Mouse (Mus musculus): ENCODE measurements at regions not wholly inside any gene's neighbourhood (a gene's known extent, or its start where the extent isn't known, plus 50 kb on each side); places are given as distances from the start of the nearest gene placed in this dataset.

DNA sequence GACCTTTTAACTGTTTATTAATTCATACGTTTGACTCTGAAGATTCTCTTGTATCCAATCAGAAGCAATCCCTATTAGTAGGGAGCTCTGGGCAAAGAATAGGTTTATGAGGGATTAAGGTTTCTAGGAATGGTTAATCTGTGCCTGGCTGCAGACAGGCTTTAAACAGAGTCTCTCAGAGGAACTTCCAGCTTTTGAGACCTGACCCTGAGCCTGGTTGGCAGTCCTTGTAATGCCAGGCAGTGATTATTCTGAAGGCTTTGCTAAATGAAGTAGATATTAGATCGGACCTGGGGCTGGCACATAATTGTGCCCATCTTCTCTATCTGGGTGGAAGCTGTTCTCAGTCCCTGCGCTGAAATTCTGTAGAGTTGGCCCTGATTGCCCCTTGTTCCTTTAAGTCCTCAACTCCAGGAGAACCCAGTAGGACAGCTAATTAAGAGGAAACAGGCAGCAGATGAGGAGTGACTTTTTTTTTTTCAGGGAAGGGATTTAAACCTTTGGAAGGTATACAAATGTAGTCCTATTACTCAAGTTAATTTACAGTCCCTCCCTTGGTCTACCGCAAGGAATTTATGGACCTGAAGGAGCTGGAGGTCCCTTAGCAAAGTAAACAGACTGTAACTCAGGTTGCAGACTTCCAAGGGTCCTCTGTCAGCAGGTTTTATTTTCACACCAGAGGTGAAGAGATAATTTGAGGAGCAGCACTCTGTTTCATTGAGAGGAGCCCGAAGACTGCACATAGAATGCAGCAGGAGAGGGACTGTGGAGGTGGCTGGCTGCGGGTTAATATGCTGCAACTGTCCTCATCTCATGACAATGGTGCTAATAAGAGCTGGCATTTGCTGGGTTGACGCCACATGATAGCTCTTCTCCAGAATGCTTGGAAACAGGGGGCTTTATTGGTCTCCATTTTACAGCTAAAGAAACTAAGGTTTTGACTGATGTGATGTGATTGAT is 595.7 kb downstream of the Bcl11a start:
- H3K4me3 ChIP-seq (ENCODE audit: insufficient read depth, low read depth, low read length) = no peak overlapping the region

DNA sequence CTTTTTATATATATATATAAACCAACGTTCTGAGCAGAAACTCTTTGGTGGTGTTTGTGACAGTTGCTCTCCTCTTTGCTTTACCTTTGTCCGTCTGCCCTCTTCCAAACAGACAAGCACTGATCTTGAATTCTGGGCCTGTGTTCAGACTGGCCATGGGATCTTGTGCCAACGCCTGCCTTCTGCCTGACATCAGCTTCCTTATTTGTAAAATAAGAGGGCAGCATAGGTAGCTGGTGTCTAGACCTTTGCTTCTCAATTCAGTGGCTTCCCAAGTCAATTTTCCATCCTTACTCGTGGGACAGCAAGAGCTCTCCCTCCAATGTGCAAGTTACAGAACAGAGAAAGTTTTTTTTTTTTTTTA is 596.3 kb downstream of the Bcl11a start:
- Histone ChIP-seq H3K9ac (ENCODE audit: low read depth, low read length) (no peak overlapping the region), H3K4me1 (ENCODE audit: control insufficient read depth, insufficient read depth, low read length) (no peaks in the 10 kb centered on the region), H3K36me3 (ENCODE audit: control insufficient read depth, insufficient read depth, low read length) (no peaks in the 10 kb centered on the region), H3K4me3 (ENCODE audit: insufficient read depth, low read depth, low read length) (no peak overlapping the region), H3K27me3 (ENCODE audit: control insufficient read depth, insufficient read depth, low read length) (no peaks in the 10 kb centered on the region), H3K27ac (replicated peaks; ENCODE audit: insufficient read depth, low read depth, low read length) (no peak overlapping the region), H3K79me2 (ENCODE audit: control insufficient read depth, insufficient read depth, low read length) (no peaks in the 10 kb centered on the region)
- no peak for DNase-seq (ENCODE audit: extremely low read depth, low read depth, low spot score)
- 61% methylated on average over 4 of the region's 4 CpGs for WGBS
- TF ChIP-seq POLR2A (IDR thresholded peaks at IDR 0.05; ENCODE audit: extremely low read depth, insufficient read depth, low read length) = no peak
- no peak for TF ChIP-seq CTCF (IDR thresholded peaks at IDR 0.05; ENCODE audit: low read depth, low read length)

More for the DNA sequence above, 595.7 kb downstream of the Bcl11a start:
- Histone ChIP-seq H3K27me3 (ENCODE audit: control insufficient read depth, insufficient read depth, low read length) (no peaks in the 10 kb centered on the region), H3K9ac (ENCODE audit: low read depth, low read length) (no peak overlapping the region), H3K4me1 (ENCODE audit: control insufficient read depth, insufficient read depth, low read length) (no peaks in the 10 kb centered on the region), H3K27ac (replicated peaks; ENCODE audit: insufficient read depth, low read depth, low read length) (no peak overlapping the region), H3K36me3 (ENCODE audit: control insufficient read depth, insufficient read depth, low read length) (no peaks in the 10 kb centered on the region), H3K79me2 (ENCODE audit: control insufficient read depth, insufficient read depth, low read length) (no peaks in the 10 kb centered on the region)
- no peak for DNase-seq (ENCODE audit: extremely low read depth, low read depth, low spot score)
- no peak for TF ChIP-seq POLR2A (IDR thresholded peaks at IDR 0.05; ENCODE audit: extremely low read depth, insufficient read depth, low read length)
- no peak for TF ChIP-seq CTCF (IDR thresholded peaks at IDR 0.05; ENCODE audit: low read depth, low read length)
- 70% methylated on average over 7 of the region's 7 CpGs for WGBS

DNA sequence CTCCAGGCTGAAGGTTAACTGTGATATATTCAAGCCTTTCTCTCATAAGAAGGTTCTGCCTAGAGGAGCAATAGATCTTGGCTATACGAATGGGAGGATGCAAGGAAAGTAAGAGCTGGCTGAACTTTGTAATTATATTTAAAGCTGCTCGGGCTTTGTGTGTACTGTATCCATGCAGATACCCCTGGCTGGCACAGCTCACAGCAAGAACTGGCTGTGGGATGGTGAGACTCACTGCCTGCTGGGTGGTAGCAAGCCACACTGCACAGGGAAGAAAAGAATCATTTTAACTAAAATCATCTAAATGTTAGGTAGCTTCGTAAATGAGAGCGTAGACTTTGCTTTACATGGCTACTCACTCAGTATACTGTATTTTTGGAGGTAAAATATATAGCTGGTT is 599.2 kb downstream of the Bcl11a start:
- Histone ChIP-seq H3K4me3 (ENCODE audit: insufficient read depth, low read depth, low read length) (no peak overlapping the region), H3K9ac (ENCODE audit: low read depth, low read length) (no peak overlapping the region), H3K27ac (replicated peaks; ENCODE audit: insufficient read depth, low read depth, low read length) (no peak overlapping the region), H3K79me2 (ENCODE audit: control insufficient read depth, insufficient read depth, low read length) (no peaks in the 10 kb centered on the region), H3K27me3 (ENCODE audit: control insufficient read depth, insufficient read depth, low read length) (no peaks in the 10 kb centered on the region; the same call in 1 of the 2 replicates), H3K36me3 (ENCODE audit: control insufficient read depth, insufficient read depth, low read length) (no peaks in the 10 kb centered on the region), H3K4me1 (ENCODE audit: control insufficient read depth, insufficient read depth, low read length) (no peaks in the 10 kb centered on the region)
- no peak for TF ChIP-seq CTCF (IDR thresholded peaks at IDR 0.05; ENCODE audit: low read depth, low read length)
- no peak for TF ChIP-seq POLR2A (IDR thresholded peaks at IDR 0.05; ENCODE audit: extremely low read depth, insufficient read depth, low read length)
- no peak for DNase-seq (ENCODE audit: extremely low read depth, low read depth, low spot score)
- 88% methylated on average over 4 of the region's 4 CpGs for WGBS

- 82% methylated on average over 5 of the region's 5 CpGs for WGBS
- Histone ChIP-seq H3K27ac (replicated peaks; ENCODE audit: insufficient read depth, low read depth, low read length) (no peak overlapping the region), H3K79me2 (ENCODE audit: control insufficient read depth, insufficient read depth, low read length) (no peaks in the 10 kb centered on the region)
These were observed 601.7 kb downstream of the Bcl11a start for GRCm38 (mm10) chr11:24679581-24679980.

GRCm38 (mm10) chr11:24682423-24682822 is 604.6 kb downstream of the Bcl11a start:
- TF ChIP-seq CTCF (IDR thresholded peaks at IDR 0.05; ENCODE audit: low read depth, low read length) = no peak
- TF ChIP-seq POLR2A (IDR thresholded peaks at IDR 0.05; ENCODE audit: extremely low read depth, insufficient read depth, low read length) = no peak
- H3K4me1 ChIP-seq (ENCODE audit: control insufficient read depth, insufficient read depth, low read length) = no peaks in the 10 kb centered on the region
- no peaks in the 10 kb centered on the region for H3K36me3 ChIP-seq (ENCODE audit: control insufficient read depth, insufficient read depth, low read length)
- WGBS = 87% methylated on average over 4 of the region's 4 CpGs
- no peaks in the 10 kb centered on the region; the same call in 1 of the 2 replicates for H3K27me3 ChIP-seq (ENCODE audit: control insufficient read depth, insufficient read depth, low read length)
- H3K9ac ChIP-seq (ENCODE audit: low read depth, low read length) = no peak overlapping the region
- DNase-seq (ENCODE audit: extremely low read depth, low read depth, low spot score) = no peak
- no peak overlapping the region for H3K4me3 ChIP-seq (ENCODE audit: insufficient read depth, low read depth, low read length)
- no peak overlapping the region for H3K27ac ChIP-seq (replicated peaks; ENCODE audit: insufficient read depth, low read depth, low read length)
- no peaks in the 10 kb centered on the region for H3K79me2 ChIP-seq (ENCODE audit: control insufficient read depth, insufficient read depth, low read length)

More at GRCm38 (mm10) chr11:24679581-24679980, 601.7 kb downstream of the Bcl11a start:
- no peak for DNase-seq (ENCODE audit: extremely low read depth, low read depth, low spot score)
- no peaks in the 10 kb centered on the region; the same call in 1 of the 2 replicates for H3K27me3 ChIP-seq (ENCODE audit: control insufficient read depth, insufficient read depth, low read length)
- H3K9ac ChIP-seq (ENCODE audit: low read depth, low read length) = no peak overlapping the region
- TF ChIP-seq CTCF (IDR thresholded peaks at IDR 0.05; ENCODE audit: low read depth, low read length) (no peak), POLR2A (IDR thresholded peaks at IDR 0.05; ENCODE audit: extremely low read depth, insufficient read depth, low read length) (no peak)
- no peaks in the 10 kb centered on the region for H3K4me1 ChIP-seq (ENCODE audit: control insufficient read depth, insufficient read depth, low read length)
- no peaks in the 10 kb centered on the region for H3K36me3 ChIP-seq (ENCODE audit: control insufficient read depth, insufficient read depth, low read length)
- no peak overlapping the region for H3K4me3 ChIP-seq (ENCODE audit: insufficient read depth, low read depth, low read length)
